Mouse (Mus musculus) intestine, postnatal 0 days (tissue): ENCODE results near the gene Ppa1. TPM values are rescaled to one million over a fixed set of nuclear protein-coding genes. Genes with fewer than 3 reads are reported as not detected.

Experiments
- ATAC-seq: fragments of 200-750 bp; cut with Nextera tagmentation; 2 replicates; pipeline ENCODE4 v1.8.0; 2017; ENCODE audit warnings: mild to moderate bottlenecking, moderate TSS enrichment, moderate library complexity
- H3K27ac ChIP-seq: fragments of 300-500 bp; sonication (generic); 2 replicates; pipeline ENCODE4 v1.5.1; 2014; ENCODE audit warnings: mild to moderate bottlenecking, low read depth, low read length, moderate library complexity
- H3K27me3 ChIP-seq: fragments of 300-500 bp; sonication (generic); replicated peaks from 2 replicates; pipeline ENCODE4 v1.6.1; 2014; ENCODE audit warnings: low read length, mixed read lengths; ENCODE audit not compliant: control insufficient read depth, insufficient read depth
- H3K36me3 ChIP-seq: fragments of 300-500 bp; sonication (generic); 2 replicates; pipeline ENCODE4 v1.6.1; 2014; ENCODE audit warnings: mild to moderate bottlenecking, moderate library complexity; ENCODE audit not compliant: control insufficient read depth, insufficient read depth
- H3K4me1 ChIP-seq: fragments of 300-500 bp; sonication (generic); replicated peaks from 2 replicates; pipeline ENCODE4 v1.6.1; 2014; ENCODE audit warnings: antibody characterized with exemption, low read length, mixed read lengths; ENCODE audit not compliant: control insufficient read depth, insufficient read depth
- H3K4me2 ChIP-seq: fragments of 300-500 bp; sonication (generic); replicated peaks from 2 replicates; pipeline ENCODE4 v1.6.1; 2014; ENCODE audit warnings: low read depth, mild to moderate bottlenecking, moderate library complexity
- H3K4me3 ChIP-seq: fragments of 300-500 bp; sonication (generic); 2 replicates; pipeline ENCODE4 v1.5.1; 2014; ENCODE audit warnings: low read depth, low read length
- H3K9ac ChIP-seq: fragments of 300-500 bp; sonication (generic); 2 replicates; pipeline ENCODE4 v1.6.1; 2014; ENCODE audit warnings: mild to moderate bottlenecking, low read depth, low read length
- H3K9me3 ChIP-seq: fragments of 300-500 bp; sonication (generic); 2 replicates; pipeline ENCODE4 v1.6.1; 2016; ENCODE audit warnings: mixed run types; ENCODE audit not compliant: control insufficient read depth
- CTCF ChIP-seq: sonication (generic); IDR thresholded peaks from 2 replicates; pipeline ENCODE4 v1.5.1; 2016; ENCODE audit warnings: low read depth, mild to moderate bottlenecking, control low read depth, antibody characterized with exemption, moderate library complexity
- WGBS: fragments of 180-500 bp; shearing (Covaris S2); extraction: QIAGEN DNeasy Blood & Tissue Kit; methylation state at CpG from one replicate; pipeline ENCODE4 v1.1.7; 2014; 5-methylcytosine and 5-hydroxymethylcytosine counted together
- polyA plus RNA-seq: library from polyadenylated mRNA; unstranded; fragments of >200 nt; fragmentation: Nextera tagmentation; extraction: Ambion mirVana; gene quantifications from 2 replicates; pipeline ENCODE4 v1.2.1, GENCODE M21; 2015

Gene Ppa1
- polyA plus RNA-seq, 1 experiment from 2014 or later = 204 TPM

DNA sequence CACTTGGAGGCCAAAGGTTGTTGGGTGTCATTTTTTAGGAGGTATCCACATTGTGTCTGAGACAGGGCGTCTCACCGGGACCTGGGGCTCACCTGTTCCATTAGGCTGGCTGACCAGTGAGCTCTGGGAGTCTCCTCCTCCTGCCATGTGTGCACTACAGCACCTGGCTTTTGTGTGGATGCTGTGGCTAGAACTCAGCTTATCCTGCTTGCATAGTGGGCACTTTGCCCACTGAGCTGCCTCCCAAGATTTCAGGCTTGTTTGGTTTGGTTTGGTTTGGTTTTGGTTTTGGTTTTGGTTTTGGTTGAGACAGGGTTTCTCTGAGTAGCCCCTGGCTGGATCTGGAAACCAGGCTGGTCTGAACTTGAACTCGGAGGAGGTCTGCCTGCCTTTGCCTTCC, 73.9 kb downstream of the Ppa1 start:
- Histone ChIP-seq H3K9me3 (no peaks in the 10 kb centered on the region), H3K27ac (no peak overlapping the region), H3K9ac (no peak overlapping the region), H3K4me3 (no peak overlapping the region), H3K4me1 (no peaks in the 10 kb centered on the region), H3K27me3 (no peaks in the 10 kb centered on the region), H3K4me2 (no peak overlapping the region), H3K36me3 (peaks cover 4% of the 10 kb centered on the region; the same call in 1 of the 2 replicates)
- whole genome bisulfite sequencing = 77% methylated on average over 3 of the region's 3 CpGs
- no peak for ATAC-seq
- no peak for TF ChIP-seq CTCF

DNA sequence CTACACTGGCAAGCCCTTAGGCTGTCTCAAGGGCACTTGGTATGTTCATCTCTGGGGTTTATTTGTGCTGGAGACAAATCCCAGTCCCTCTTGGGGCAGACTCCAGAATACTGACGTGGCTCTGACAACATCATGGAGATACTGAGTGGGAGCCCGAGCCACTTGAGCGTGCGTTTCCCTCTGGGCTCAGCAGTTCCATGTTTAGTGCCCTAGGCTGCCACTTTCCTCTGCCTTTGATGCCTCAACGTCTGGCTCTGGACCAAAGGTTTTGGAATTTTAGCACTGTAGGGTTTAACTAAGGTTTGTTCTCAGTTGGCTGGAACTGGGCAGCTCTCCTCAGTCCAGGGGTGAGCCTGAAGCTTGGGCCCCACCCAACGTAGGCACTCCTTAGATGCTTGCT, 74.9 kb downstream of the Ppa1 start:
- Histone ChIP-seq H3K9me3 (no peaks in the 10 kb centered on the region), H3K27ac (no peak overlapping the region), H3K9ac (no peak overlapping the region), H3K4me2 (no peak overlapping the region), H3K4me1 (no peaks in the 10 kb centered on the region), H3K4me3 (no peak overlapping the region), H3K27me3 (no peaks in the 10 kb centered on the region), H3K36me3 (peaks cover 11% of the 10 kb centered on the region; the same call in 1 of the 2 replicates)
- WGBS = 64% methylated on average over 6 of the region's 6 CpGs
- TF ChIP-seq CTCF = no peak
- no peak for ATAC-seq

Other genes with a start within 250 kb of the Ppa1 start
- 0.10 TPM in 1 of 2 replicates, not detected in the other for gene Nodal, start 230.6 kb upstream of the Ppa1 start, polyA plus RNA-seq
- 53.1 and 55.0 TPM in 2 replicates for gene Eif4ebp2, start 195.9 kb upstream of the Ppa1 start, polyA plus RNA-seq
- gene Lrrc20, start 172.8 kb upstream of the Ppa1 start, polyA plus RNA-seq = 3.3 and 3.5 TPM in 2 replicates
- 0.16 and 0.17 TPM in 2 replicates for gene Npffr1, start 53.1 kb upstream of the Ppa1 start, polyA plus RNA-seq
- 105 and 111 TPM in 2 replicates for gene Sar1a, start 31.7 kb downstream of the Ppa1 start, polyA plus RNA-seq
- gene Tysnd1, start 47.0 kb downstream of the Ppa1 start, polyA plus RNA-seq = 22.2 and 24.7 TPM in 2 replicates
- 14.7 and 16.9 TPM in 2 replicates for gene Aifm2, start 66.7 kb downstream of the Ppa1 start, polyA plus RNA-seq
- gene H2afy2, start 135.6 kb downstream of the Ppa1 start, polyA plus RNA-seq = 21.3 and 23.1 TPM in 2 replicates